Mouse (Mus musculus) megakaryocyte, embryonic 14.5 days (primary cell): ENCODE data around the gene Fev. TPM values are rescaled to one million over a fixed set of nuclear protein-coding genes. Genes with fewer than 3 reads are reported as not detected.
A peak's percentile ranks its signal among the peaks of the same experiment; 100 is the strongest.

Experiments used
- H3K27me3 ChIP-seq: replicated peaks from 2 replicates; pipeline ENCODE3; 2012; ENCODE audit warnings: inconsistent platforms
- H3K36me3 ChIP-seq: replicated peaks from 2 replicates; pipeline ENCODE3; 2012; ENCODE audit warnings: low read length, inconsistent platforms, mixed read lengths
- H3K4me1 ChIP-seq: 2 replicates; pipeline ENCODE4 v1.6.1; 2012; ENCODE audit warnings: inconsistent platforms
- H3K4me3 ChIP-seq: replicated peaks from 2 replicates; pipeline ENCODE3; 2012; ENCODE audit warnings: moderate library complexity, mild to moderate bottlenecking, inconsistent platforms
- H3K9me3 ChIP-seq: 2 replicates; pipeline ENCODE4 v1.6.1; 2012; ENCODE audit warnings: inconsistent platforms
- FLI1 ChIP-seq: IDR thresholded peaks from 2 replicates; pipeline ENCODE4 v1.6.1; 2012; ENCODE audit warnings: low read length, inconsistent platforms, mixed read lengths
- GATA1 ChIP-seq: IDR thresholded peaks from 3 replicates; pipeline ENCODE4 v1.6.1; 2012; ENCODE audit warnings: mixed read lengths, low read length, inconsistent platforms, borderline replicate concordance
- polyA plus RNA-seq: library from polyadenylated mRNA; stranded (reverse); fragments of >175 nt; gene quantifications from 2 replicates; pipeline ENCODE4 v1.2.3, GENCODE M21; 2012; ENCODE audit warnings: low replicate concordance; ENCODE audit not compliant: insufficient read depth

Gene Fev
- polyA plus RNA-seq = not detected in 2 replicates

DNA sequence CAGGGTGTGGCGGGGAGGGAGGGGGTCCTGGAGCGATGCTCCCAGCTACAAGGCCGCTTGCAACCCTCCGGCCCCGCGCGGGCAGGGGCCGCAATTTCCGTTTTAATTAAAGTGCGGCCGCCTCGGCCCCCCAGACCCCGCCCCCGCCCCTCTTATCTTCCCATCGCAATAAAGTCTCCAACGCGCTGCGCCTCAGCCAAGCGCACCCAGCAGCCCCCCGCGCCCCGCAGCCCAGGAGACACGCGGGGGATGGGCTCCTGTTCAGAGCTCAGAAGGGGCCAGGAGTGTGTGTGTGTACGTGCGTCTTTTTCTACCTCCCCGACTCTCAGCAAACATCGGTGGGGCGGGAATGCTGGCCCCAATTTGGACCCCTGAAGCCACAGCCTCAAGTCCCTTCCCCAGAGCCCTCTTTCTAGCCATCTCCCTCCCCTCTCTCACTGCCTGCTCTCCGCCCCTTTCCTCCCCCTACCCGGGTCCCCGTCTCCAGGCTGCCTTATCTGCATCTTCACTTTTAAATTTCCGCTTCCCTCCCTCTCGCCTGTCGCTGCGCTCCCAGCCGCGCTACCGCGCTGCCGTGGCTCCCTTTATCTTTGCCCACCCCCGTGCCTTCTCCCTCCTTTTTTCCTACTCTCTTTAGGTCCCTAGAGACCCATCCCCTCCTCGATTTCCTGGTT, at the start of gene Fev:
Fev (minus strand) TSS at position 51 of the 674 bp plus-strand sequence.
- Histone ChIP-seq H3K4me1 (peaks cover 32% of the 10 kb centered on the region), H3K36me3 (no peaks in the 10 kb centered on the region), H3K4me3 (peak within 1 kb of the TSS; percentile 14), H3K27me3 (peaks cover 93% of the 10 kb centered on the region), H3K9me3 (no peaks in the 10 kb centered on the region)
- TF ChIP-seq FLI1 (no peak), GATA1 (no peak)

- H3K36me3 ChIP-seq = no peaks in the 10 kb centered on the region
- H3K9me3 ChIP-seq = no peaks in the 10 kb centered on the region
- no peak overlapping the region for H3K4me3 ChIP-seq
- TF ChIP-seq GATA1 = no peak
- no peak for TF ChIP-seq FLI1
- peaks cover 59% of the 10 kb centered on the region for H3K27me3 ChIP-seq
- H3K4me1 ChIP-seq = no peaks in the 10 kb centered on the region
These were observed 42.5 kb upstream of the Fev start for GRCm38 (mm10) chr1:74927621-74928296.

- Histone ChIP-seq H3K4me1 (no peaks in the 10 kb centered on the region), H3K36me3 (no peaks in the 10 kb centered on the region), H3K9me3 (no peaks in the 10 kb centered on the region), H3K4me3 (no peak overlapping the region), H3K27me3 (peaks cover 63% of the 10 kb centered on the region)
- no peak for TF ChIP-seq FLI1
- TF ChIP-seq GATA1 = no peak
These were observed 41.5 kb upstream of the Fev start for GRCm38 (mm10) chr1:74926721-74927120.

DNA sequence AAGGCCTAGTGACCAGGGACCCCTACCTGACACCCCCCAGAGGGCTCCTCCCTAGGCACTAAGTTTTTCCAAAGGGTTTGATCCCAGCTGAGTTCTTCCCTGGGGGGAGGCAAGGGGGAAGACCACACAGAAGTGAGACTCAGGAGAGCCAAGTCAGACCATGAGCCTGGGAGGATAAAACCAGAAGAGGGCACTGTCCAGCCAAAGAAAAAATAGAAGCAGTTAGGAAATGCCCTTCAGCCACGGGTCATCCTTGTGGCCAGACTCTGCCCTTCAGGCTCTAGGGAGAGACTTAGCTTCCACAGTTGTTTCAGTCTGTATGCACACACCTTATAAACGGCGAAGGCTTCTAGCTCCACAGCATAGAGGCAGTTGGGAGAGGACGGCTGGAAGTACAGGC, 39.2 kb upstream of the Fev start:
- H3K4me1 ChIP-seq = no peaks in the 10 kb centered on the region
- H3K9me3 ChIP-seq = no peaks in the 10 kb centered on the region
- H3K27me3 ChIP-seq = peaks cover 67% of the 10 kb centered on the region
- no peak overlapping the region for H3K4me3 ChIP-seq
- H3K36me3 ChIP-seq = no peaks in the 10 kb centered on the region
- no peak for TF ChIP-seq GATA1
- no peak for TF ChIP-seq FLI1

GRCm38 (mm10) chr1:74915706-74916105, 30.5 kb upstream of the Fev start:
- H3K27me3 ChIP-seq = peaks cover 57% of the 10 kb centered on the region
- no peak overlapping the region for H3K4me3 ChIP-seq
- no peaks in the 10 kb centered on the region for H3K4me1 ChIP-seq
- H3K9me3 ChIP-seq = peaks cover 19% of the 10 kb centered on the region
- no peaks in the 10 kb centered on the region for H3K36me3 ChIP-seq
- TF ChIP-seq FLI1 = no peak
- TF ChIP-seq GATA1 = no peak

DNA sequence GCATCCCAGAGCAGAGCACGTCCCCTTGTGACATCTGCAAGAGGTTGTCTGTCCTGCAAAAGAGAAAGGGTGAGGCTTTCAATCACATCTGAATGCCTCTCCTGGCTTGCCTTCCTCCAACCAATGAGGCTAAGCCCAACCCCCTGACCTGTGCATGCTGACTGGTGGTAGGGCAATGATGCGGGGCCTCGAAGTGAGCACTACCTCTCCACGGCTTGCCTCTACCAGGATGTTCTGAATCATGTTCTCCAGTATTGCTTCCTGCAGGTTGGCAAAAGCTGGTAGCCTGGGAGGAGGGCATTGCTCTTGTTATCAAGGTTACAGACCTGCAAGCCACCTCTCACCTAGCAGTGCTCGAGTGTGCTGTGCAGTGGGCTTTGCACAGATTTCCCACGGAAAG, 17.0 kb upstream of the Fev start:
- no peaks in the 10 kb centered on the region for H3K9me3 ChIP-seq
- no peaks in the 10 kb centered on the region for H3K36me3 ChIP-seq
- no peaks in the 10 kb centered on the region; the same call in 1 of the 2 replicates for H3K4me1 ChIP-seq
- peaks cover 92% of the 10 kb centered on the region for H3K27me3 ChIP-seq
- H3K4me3 ChIP-seq = no peak overlapping the region
- TF ChIP-seq FLI1 (no peak), GATA1 (no peak)

GRCm38 (mm10) chr1:74901686-74902085, 16.5 kb upstream of the Fev start:
- Histone ChIP-seq H3K4me3 (no peak overlapping the region), H3K9me3 (no peaks in the 10 kb centered on the region), H3K27me3 (peaks cover 93% of the 10 kb centered on the region), H3K36me3 (no peaks in the 10 kb centered on the region), H3K4me1 (no peaks in the 10 kb centered on the region; the same call in 1 of the 2 replicates)
- no peak for TF ChIP-seq GATA1
- TF ChIP-seq FLI1 = no peak

DNA sequence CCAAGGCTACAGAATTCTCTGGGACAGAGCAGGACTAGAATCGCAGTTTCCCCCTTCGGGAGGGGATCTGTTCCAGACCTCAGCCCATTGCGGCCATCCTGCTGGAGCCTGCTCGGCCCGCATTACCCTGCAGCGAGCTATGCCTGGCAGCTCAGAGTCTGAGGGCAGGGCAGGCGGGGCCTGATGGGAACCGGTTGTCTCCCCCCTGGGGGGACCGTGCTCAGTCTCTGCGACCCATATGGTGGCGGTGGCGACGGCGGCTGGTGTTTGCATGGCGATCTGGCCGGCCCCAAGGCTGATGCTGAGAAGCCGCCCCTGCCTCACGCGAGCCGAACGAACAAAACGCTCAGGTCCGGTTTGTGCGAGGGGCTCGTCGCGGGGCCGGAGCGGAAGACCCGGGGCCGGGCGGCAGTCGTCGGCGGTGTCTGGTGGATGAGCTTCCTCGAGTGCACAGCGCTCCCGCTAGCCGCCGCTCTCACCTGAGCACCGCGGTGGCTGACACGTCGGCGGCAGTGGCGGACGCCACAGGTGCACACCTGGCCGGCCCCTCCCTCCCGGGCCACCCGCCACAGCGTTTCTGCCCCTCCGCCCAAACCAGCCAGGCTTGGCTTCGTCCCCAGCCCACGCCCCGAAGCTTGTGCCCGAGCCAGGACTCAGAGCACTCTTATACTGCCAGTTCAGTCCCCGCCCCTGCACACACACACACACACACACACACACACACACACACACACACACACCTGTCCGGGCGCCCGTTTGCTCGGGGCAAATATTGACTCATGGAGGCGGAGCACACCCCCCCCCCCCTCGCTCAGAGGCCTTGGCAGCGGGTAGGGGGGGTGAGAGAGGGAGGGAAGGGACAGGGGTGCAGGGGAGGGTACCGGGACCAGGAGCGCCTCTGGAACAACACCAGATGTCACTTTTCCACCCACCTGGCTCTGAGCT, 15.4 kb upstream of the Fev start:
- no peaks in the 10 kb centered on the region for H3K9me3 ChIP-seq
- H3K27me3 ChIP-seq = peaks cover 96% of the 10 kb centered on the region
- H3K4me1 ChIP-seq = no peaks in the 10 kb centered on the region; the same call in 1 of the 2 replicates
- no peak overlapping the region for H3K4me3 ChIP-seq
- H3K36me3 ChIP-seq = no peaks in the 10 kb centered on the region
- TF ChIP-seq FLI1 (no peak), GATA1 (no peak)

DNA sequence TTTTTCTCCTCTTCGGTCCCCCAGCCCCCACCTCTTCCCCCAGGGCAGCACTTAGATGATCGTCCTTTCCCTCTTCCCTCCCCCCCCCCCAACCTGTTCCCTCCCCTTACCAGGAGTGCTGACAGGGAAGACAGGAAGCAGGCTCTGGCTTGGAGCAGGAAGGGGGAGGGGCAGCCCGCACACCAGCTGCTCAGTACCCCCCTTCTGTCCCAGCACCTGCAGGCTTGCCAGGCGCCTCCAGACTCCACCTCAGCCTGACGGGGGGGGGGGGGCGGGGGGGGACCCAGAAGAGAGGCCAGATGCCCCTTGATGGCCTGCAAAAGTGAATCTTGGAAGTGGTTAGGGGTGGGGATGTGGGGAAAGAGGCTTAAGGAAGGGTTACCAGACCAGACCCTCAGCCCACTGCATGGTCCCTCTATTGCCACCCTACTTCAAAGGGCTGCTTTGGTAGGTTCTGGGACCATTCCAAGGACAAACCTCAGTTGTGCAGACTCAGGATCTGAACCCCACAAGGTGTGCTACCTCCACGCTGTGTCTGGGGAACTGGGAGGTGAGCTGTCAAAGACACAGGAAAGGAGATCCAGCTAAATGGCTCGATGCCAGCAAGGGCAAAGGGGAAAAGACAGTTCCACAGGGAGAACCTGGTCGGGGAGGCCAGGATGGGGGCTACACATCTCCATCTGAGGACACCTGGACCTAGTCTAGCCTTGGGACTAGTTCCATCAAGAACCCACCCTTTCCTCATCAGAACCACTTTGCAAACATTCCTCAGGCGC, 13.6 kb upstream of the Fev start:
- Histone ChIP-seq H3K36me3 (no peaks in the 10 kb centered on the region), H3K27me3 (peaks cover 94% of the 10 kb centered on the region), H3K4me3 (no peak overlapping the region), H3K4me1 (peaks cover under 1% of the 10 kb centered on the region), H3K9me3 (no peaks in the 10 kb centered on the region)
- TF ChIP-seq GATA1 = no peak
- no peak for TF ChIP-seq FLI1
